Mouse (Mus musculus) kidney, postnatal 0 days (tissue): ENCODE measurements at regions not wholly inside any gene's neighbourhood (a gene's known extent, or its start where the extent isn't known, plus 50 kb on each side); places are given as distances from the start of the nearest gene placed in this dataset.

Experiments used
- ATAC-seq: fragments of 200-750 bp; cut with Nextera tagmentation; replicated peaks from 2 replicates; pipeline ENCODE4 v1.8.0; 2017; ENCODE audit warnings: low read depth, moderate number of reproducible peaks, moderate TSS enrichment, moderate library complexity; ENCODE audit not compliant: low FRiP score
- DNase-seq: peaks from one replicate; pipeline ENCODE4 v3.0.0-alpha.2; 2016; ENCODE audit warnings: low spot score
- H3K27ac ChIP-seq: fragments of 300-500 bp; sonication (generic); 2 replicates; pipeline ENCODE4 v1.5.1; 2014; ENCODE audit warnings: mild to moderate bottlenecking
- H3K27me3 ChIP-seq: fragments of 300-500 bp; sonication (generic); 2 replicates; pipeline ENCODE4 v1.6.1; 2014; ENCODE audit warnings: low read length, mixed read lengths; ENCODE audit not compliant: insufficient read depth
- H3K36me3 ChIP-seq: fragments of 300-500 bp; sonication (generic); 2 replicates; pipeline ENCODE4 v1.6.1; 2014; ENCODE audit warnings: low read length, mixed read lengths; ENCODE audit not compliant: insufficient read depth
- H3K4me1 ChIP-seq: fragments of 300-500 bp; sonication (generic); replicated peaks from 2 replicates; pipeline ENCODE4 v1.6.1; 2014; ENCODE audit warnings: antibody characterized with exemption, low read length, mixed read lengths; ENCODE audit not compliant: insufficient read depth
- H3K4me2 ChIP-seq: fragments of 300-500 bp; sonication (generic); 2 replicates; pipeline ENCODE4 v1.6.1; 2014; ENCODE audit warnings: mild to moderate bottlenecking, low read length, moderate library complexity, mixed read lengths
- H3K4me3 ChIP-seq: fragments of 300-500 bp; sonication (generic); replicated peaks from 2 replicates; pipeline ENCODE4 v1.5.1; 2014; ENCODE audit warnings: low read depth, low read length
- H3K9ac ChIP-seq: fragments of 300-500 bp; sonication (generic); 2 replicates; pipeline ENCODE4 v1.6.1; 2014; ENCODE audit warnings: low read depth, low read length
- H3K9me3 ChIP-seq: fragments of 300-500 bp; sonication (generic); replicated peaks from 2 replicates; pipeline ENCODE4 v1.6.1; 2016; ENCODE audit warnings: low read length, inconsistent platforms, mixed read lengths
- CTCF ChIP-seq: IDR thresholded peaks from 2 replicates; pipeline ENCODE4 v1.5.1; 2016; ENCODE audit warnings: antibody characterized with exemption, low read depth, mild to moderate bottlenecking, moderate library complexity
- WGBS: fragments of 180-500 bp; shearing (Covaris S2); extraction: QIAGEN DNeasy Blood & Tissue Kit; methylation state at CpG from one replicate; pipeline ENCODE4 v1.1.7; 2014; 5-methylcytosine and 5-hydroxymethylcytosine counted together

DNA sequence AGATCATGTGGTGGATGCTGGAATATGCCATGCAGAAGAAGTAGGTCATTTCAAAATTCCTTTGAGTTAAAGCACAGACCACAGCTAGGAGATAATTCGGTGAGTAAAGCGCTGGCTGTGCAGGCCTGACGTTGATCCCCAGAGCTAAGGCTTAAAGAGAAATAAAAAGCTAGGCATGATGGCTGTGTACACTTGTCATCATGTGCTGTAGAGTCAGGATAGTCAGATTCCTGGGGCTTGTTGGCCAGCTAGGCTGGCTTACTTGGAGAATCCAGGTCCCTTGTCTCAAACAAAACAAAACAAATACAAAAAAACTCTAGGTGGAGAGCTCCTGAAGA lies 70.7 kb downstream of the Dact1 start:
- Histone ChIP-seq H3K4me3 (no peak overlapping the region), H3K4me1 (no peaks in the 10 kb centered on the region), H3K36me3 (no peaks in the 10 kb centered on the region), H3K4me2 (no peak overlapping the region), H3K9me3 (no peaks in the 10 kb centered on the region), H3K27ac (no peak overlapping the region), H3K27me3 (no peaks in the 10 kb centered on the region), H3K9ac (no peak overlapping the region)
- no peak for TF ChIP-seq CTCF
- no peak for DNase-seq
- no peak for ATAC-seq
- WGBS, result 90% methylated on average over 3 of the region's 3 CpGs

DNA sequence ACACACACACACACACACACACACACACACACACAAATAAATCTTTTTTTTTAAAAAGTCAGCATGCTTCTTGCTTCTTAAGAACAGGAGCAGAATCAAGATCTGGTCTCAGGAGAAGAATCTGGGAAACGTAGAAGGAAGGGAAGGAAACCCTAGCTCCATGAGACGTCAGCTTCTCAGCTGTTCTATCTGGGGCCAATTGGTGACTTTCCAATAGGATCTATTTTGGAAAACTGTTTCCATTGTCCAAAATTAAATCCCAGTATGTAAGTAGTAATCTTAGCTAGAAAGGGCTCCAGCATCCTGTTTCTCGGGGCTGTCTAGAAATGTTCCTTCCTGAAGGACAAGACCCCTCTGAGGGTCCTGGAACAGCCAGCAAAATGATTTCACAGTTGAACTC lies 76.6 kb downstream of the Dact1 start:
- H3K27ac ChIP-seq, result no peak overlapping the region
- ATAC-seq, result no peak
- H3K4me1 ChIP-seq, result no peaks in the 10 kb centered on the region
- H3K4me2 ChIP-seq, result no peak overlapping the region
- no peaks in the 10 kb centered on the region for H3K9me3 ChIP-seq
- no peaks in the 10 kb centered on the region for H3K36me3 ChIP-seq
- H3K9ac ChIP-seq, result no peak overlapping the region
- TF ChIP-seq CTCF, result no peak
- no peaks in the 10 kb centered on the region for H3K27me3 ChIP-seq
- H3K4me3 ChIP-seq, result no peak overlapping the region
- WGBS, result 67% methylated on average over 3 of the region's 3 CpGs
- no peak for DNase-seq

DNA sequence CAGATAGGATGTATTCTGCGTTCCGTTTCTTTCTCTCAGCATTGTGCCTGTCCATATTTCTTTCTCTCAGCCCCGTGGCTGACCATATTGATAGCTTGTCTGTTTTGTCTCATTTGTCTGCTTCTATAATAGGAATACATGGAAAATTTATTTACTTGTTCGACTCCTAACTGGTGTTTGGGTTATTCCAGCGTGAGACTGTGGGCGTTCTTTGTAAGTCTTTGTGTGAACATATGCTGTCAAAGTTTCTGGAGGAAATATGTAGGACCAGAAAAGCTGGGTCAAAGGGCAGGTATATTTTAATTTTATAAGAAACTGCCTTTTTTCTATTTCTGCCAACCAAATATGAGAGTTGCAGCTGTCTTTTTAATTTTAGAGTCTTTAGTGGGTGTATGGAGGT lies 81.8 kb downstream of the Dact1 start:
- no peaks in the 10 kb centered on the region for H3K9me3 ChIP-seq
- no peak overlapping the region for H3K4me2 ChIP-seq
- DNase-seq (no peak), ATAC-seq (no peak)
- no peaks in the 10 kb centered on the region for H3K27me3 ChIP-seq
- WGBS, result 65% methylated on average over 6 of the region's 6 CpGs
- H3K9ac ChIP-seq, result no peak overlapping the region
- H3K36me3 ChIP-seq, result no peaks in the 10 kb centered on the region
- no peak overlapping the region for H3K4me3 ChIP-seq
- TF ChIP-seq CTCF, result no peak
- H3K4me1 ChIP-seq, result no peaks in the 10 kb centered on the region
- H3K27ac ChIP-seq, result no peak overlapping the region

DNA sequence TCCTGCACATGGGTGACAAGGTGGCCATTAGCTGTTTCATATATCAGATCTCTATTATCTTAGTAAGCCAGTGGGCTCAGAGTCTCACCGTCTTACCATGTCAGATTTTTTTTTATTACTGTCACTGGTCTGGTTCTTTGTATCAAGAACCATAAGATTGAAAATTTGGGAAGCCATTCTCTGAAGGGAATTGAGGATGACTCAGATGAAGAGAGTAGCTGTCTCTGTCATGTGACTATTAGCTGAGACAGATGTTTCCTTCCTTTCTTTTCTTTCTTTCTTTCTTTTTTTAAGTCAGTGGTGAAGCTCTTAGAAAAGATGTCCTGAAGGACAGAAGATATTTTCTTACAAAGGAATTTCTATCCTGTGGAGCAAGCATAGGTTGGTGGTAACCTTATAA lies 84.1 kb downstream of the Dact1 start:
- WGBS, result 61% methylated on average over 1 of the region's 1 CpGs
- no peaks in the 10 kb centered on the region for H3K4me1 ChIP-seq
- no peak overlapping the region for H3K4me3 ChIP-seq
- no peak for ATAC-seq
- no peak for TF ChIP-seq CTCF
- no peak overlapping the region for H3K4me2 ChIP-seq
- H3K9ac ChIP-seq, result no peak overlapping the region
- H3K27ac ChIP-seq, result no peak overlapping the region
- no peaks in the 10 kb centered on the region for H3K9me3 ChIP-seq
- no peak for DNase-seq
- H3K27me3 ChIP-seq, result no peaks in the 10 kb centered on the region
- no peaks in the 10 kb centered on the region for H3K36me3 ChIP-seq

DNA sequence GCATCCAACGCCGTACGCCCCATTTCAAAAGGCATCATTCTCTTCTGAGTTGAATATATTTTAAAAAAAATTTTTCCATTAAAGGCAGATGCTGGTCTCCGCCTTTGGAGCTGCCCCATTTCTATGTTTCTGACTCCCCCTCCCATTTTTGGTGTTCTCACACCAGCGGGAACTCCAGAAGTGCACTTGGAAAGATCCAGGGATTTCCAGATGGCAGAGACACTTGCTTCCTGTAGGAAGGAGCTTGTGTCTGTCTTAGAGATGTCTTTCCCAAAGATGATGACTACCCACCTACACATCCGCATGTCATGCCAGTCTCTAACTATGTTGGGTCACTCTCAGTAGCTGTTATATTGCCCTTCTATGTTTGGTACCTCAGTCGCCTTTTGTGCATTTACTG lies 87.8 kb downstream of the Dact1 start:
- no peaks in the 10 kb centered on the region for H3K9me3 ChIP-seq
- no peak for TF ChIP-seq CTCF
- no peak overlapping the region for H3K4me3 ChIP-seq
- no peaks in the 10 kb centered on the region for H3K27me3 ChIP-seq
- no peak for DNase-seq
- H3K4me2 ChIP-seq, result no peak overlapping the region
- H3K4me1 ChIP-seq, result no peaks in the 10 kb centered on the region
- no peak overlapping the region for H3K27ac ChIP-seq
- WGBS, result 95% methylated on average over 7 of the region's 7 CpGs
- ATAC-seq, result no peak
- H3K9ac ChIP-seq, result no peak overlapping the region
- H3K36me3 ChIP-seq, result no peaks in the 10 kb centered on the region

DNA sequence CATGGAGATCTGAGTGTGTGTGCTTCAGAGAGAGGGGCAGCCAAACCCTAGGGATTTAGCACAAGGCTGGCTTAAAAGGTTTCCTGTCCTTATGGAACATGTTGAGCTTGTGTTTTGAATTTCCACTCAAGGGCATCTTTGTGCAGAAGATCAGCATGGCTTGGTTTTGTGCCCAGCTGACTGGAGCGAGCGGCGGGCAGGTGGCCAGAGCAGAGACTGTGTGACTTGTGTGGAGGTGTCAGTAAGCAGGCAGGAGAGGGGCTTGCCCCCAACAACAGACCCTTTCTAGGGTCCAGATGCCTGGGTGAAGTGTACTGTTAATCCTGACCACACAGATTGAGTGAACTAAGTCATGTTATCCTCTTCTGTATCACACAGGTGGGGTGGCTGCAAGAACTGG lies 89.0 kb downstream of the Dact1 start:
- no peak overlapping the region for H3K4me2 ChIP-seq
- H3K4me3 ChIP-seq, result no peak overlapping the region
- 91% methylated on average over 3 of the region's 3 CpGs for WGBS
- no peak for TF ChIP-seq CTCF
- no peak overlapping the region for H3K27ac ChIP-seq
- no peak overlapping the region for H3K9ac ChIP-seq
- no peaks in the 10 kb centered on the region for H3K27me3 ChIP-seq
- no peak for ATAC-seq
- DNase-seq, result no peak
- H3K9me3 ChIP-seq, result no peaks in the 10 kb centered on the region
- no peaks in the 10 kb centered on the region for H3K36me3 ChIP-seq
- no peaks in the 10 kb centered on the region for H3K4me1 ChIP-seq

DNA sequence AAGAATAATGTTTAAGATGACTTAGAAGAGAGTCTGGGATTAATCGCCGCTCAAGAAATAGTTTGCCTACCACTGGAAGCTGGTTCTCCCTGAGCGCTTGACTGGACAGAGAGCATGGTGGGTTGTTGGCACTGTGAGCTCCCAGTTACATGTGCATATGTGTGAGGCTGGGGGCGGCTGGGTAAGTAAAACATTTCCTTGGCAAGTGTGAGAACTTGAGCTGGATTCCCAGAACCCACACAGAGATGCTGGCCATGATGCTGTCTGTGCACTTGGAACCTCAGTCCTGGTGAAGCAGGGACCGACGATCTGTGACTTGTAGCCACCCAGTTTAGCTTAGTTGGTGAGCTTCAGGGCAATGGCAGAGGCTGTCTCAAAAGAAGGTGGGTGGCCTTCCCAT lies 90.5 kb downstream of the Dact1 start:
- TF ChIP-seq CTCF, result no peak
- ATAC-seq, result no peak
- Histone ChIP-seq H3K4me1 (no peaks in the 10 kb centered on the region), H3K4me2 (no peak overlapping the region), H3K36me3 (no peaks in the 10 kb centered on the region), H3K9me3 (no peaks in the 10 kb centered on the region), H3K27ac (no peak overlapping the region), H3K9ac (no peak overlapping the region), H3K27me3 (no peaks in the 10 kb centered on the region), H3K4me3 (no peak overlapping the region)
- 80% methylated on average over 6 of the region's 6 CpGs for WGBS
- DNase-seq, result no peak
